ENCODE assay signal across 8 mouse cellular contexts in genomic region chr2:132292083-132292482, GRCm38 (mm10). TPM values are rescaled to one million over a fixed set of nuclear protein-coding genes. Genes with fewer than 3 reads are reported as not detected.
DNase-seq lines count a peak whose midpoint lies in the region.

No protein-coding gene starts in this region.

- DNase-seq in adrenal gland, adult 2 months: peak; percentile 45
- DNase-seq in adrenal gland, postnatal 4 days (ENCODE audit: low spot score in 2 of 2): no peak
- DNase-seq in right cerebral cortex, adult 18-20 months: peak; percentile 65
- DNase-seq in right cerebral cortex, postnatal 4 days: no peak
- DNase-seq in heart, postnatal 10 days: peak; percentile 75 to 79
- DNase-seq in naive thymus-derived CD4-positive, alpha-beta T cell, adult 2 months (ENCODE audit: low read depth): peak; percentile 52
- DNase-seq in spleen, adult 18-20 months: no peak
- DNase-seq in thymus, postnatal 25 days: no peak

- intact Hi-C loops in heart, postnatal 10 days (cut with DNase I): no loop called here

RNA-seq across cellular contexts. Expression of gene Cds2, which starts 29.1 kb away (rescaled TPM):
- total RNA-seq in adrenal gland, adult 2 months (2021): 10 to 100 TPM; 77.4 to 80.9 TPM
- 44.0 and 48.9 TPM in 2 replicates for polyA plus RNA-seq in adrenal gland, adult 2 months (2012; rRNA removed)
- 10 to 100 TPM; 63.3 to 77.3 TPM for total RNA-seq in adrenal gland, postnatal 4 days (2021)
- 10 to 100 TPM; 82.3 to 85.3 TPM for total RNA-seq in heart, postnatal 10 days (2021)

RNA-seq across cellular contexts. Expression of gene Pcna, which starts 39.0 kb away (rescaled TPM):
- total RNA-seq in adrenal gland, adult 2 months (2021): 10 to 100 TPM; 64.7 to 83.4 TPM
- 45.6 and 62.0 TPM in 2 replicates for polyA plus RNA-seq in adrenal gland, adult 2 months (2012; rRNA removed)
- total RNA-seq in adrenal gland, postnatal 4 days (2021): 100 to 1,000 TPM; 141 to 161 TPM
- 10 to 100 TPM; 78.2 to 87.8 TPM for total RNA-seq in heart, postnatal 10 days (2021)

RNA-seq across cellular contexts. Expression of gene Tmem230, which starts 44.5 kb away (rescaled TPM):
- 10 to 100 TPM; 38.9 to 46.1 TPM for total RNA-seq in adrenal gland, adult 2 months (2021)
- polyA plus RNA-seq in adrenal gland, adult 2 months (2012; rRNA removed): 153 and 204 TPM in 2 replicates
- 10 to 100 TPM; 37.5 to 39.1 TPM for total RNA-seq in adrenal gland, postnatal 4 days (2021)
- 10 to 100 TPM; 22.1 to 25.7 TPM for total RNA-seq in heart, postnatal 10 days (2021)

Comparison
In these comparisons a context has a peak if more than half of its experiments do, and no peak if none do; other contexts are left out.
1. DNase-seq: peak in adrenal gland, adult 2 months (single experiment), right cerebral cortex, adult 18-20 months (single experiment), heart, postnatal 10 days (2 of 2) and naive thymus-derived CD4-positive, alpha-beta T cell, adult 2 months (single experiment); none in adrenal gland, postnatal 4 days (0 of 2), right cerebral cortex, postnatal 4 days (single experiment), spleen, adult 18-20 months (0 of 2) and thymus, postnatal 25 days (single experiment).